Mouse (Mus musculus): ENCODE measurements around the gene Plppr3. TPM values are rescaled to one million over a fixed set of nuclear protein-coding genes. Genes with fewer than 3 reads are reported as not detected.

Gene Plppr3
- total and polyA plus RNA-seq, 3 experiments: 0.85 to 6.2 TPM; not detected in 1

DNA sequence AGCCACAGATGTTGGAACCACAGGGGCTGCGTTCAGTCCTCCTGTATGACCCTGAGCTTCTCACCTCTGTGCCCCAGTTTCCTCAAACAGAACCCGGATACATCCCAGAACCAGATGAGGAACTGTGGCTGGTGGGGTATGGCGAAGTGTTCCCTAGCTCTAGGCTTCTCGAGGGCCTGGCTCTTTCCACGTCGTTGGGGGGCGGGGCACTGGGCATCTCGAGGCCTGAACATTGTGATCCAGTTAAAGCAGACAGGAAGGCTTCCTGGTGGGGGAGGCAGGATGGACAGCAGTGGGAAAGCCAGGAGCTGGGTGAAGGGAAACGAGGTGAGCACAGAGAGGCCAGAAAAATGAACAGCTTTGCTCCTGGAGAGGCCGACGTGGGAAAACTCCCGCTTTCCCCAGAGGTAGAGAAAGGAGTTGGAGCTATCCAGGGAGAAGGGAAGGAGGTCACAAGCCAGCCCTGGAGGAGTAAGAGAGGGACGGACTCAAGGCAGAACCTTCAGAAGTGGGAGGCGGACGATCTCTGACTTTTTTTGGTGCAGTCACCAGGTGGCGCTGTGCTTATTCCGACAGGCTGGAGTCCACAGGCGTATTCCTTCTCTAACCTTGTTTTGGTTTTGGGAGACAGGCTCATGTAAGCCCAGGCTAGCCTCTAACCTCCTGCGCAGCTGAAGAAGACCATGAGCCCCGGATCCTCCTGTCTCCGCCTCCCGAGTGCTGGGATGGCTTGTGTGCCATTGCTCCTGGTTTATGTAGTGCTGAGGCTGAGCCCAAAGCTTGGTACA lies 9.1 kb upstream of the Plppr3 start (continued):
- TF ChIP-seq NRF1 (IDR thresholded peaks at IDR 0.05; ENCODE audit: insufficient read depth, low read depth, low read length, poor library complexity, severe bottlenecking) (no peak), CHD1 (IDR thresholded peaks at IDR 0.05; ENCODE audit: low read depth, low read length) (no peak), SMC3 (IDR thresholded peaks at IDR 0.05; ENCODE audit: low read depth, low read length) (peak; percentile 83), UBTF (IDR thresholded peaks at IDR 0.05; ENCODE audit: borderline replicate concordance, insufficient read depth, low read depth, low read length) (no peak), KAT2A (conservative IDR thresholded peaks at IDR 0.05; ENCODE audit: low read depth, low read length) (no peak), NELFE (IDR thresholded peaks at IDR 0.05; ENCODE audit: low read depth, low read length) (0 out of 2 replicates have a peak, but pooled peaks have one; percentile 26), ELF1 (IDR thresholded peaks at IDR 0.05; ENCODE audit: low read depth, low read length) (no peak), ETS1 (IDR thresholded peaks at IDR 0.05; ENCODE audit: low read depth, low read length) (no peak), ZNF384 (IDR thresholded peaks at IDR 0.05; ENCODE audit: low read depth, low read length) (no peak), JUND (IDR thresholded peaks at IDR 0.05; ENCODE audit: low read depth, low read length) (no peak), MYB (IDR thresholded peaks at IDR 0.05; ENCODE audit: low read depth, low read length) (no peak), GATA1 (IDR thresholded peaks at IDR 0.05; ENCODE audit: low read depth, low read length) (no peak), MYC (IDR thresholded peaks at IDR 0.05; ENCODE audit: low read depth, low read length) (0 out of 2 replicates have a peak, but pooled peaks have one; percentile 25), POLR2AphosphoS2 (IDR thresholded peaks at IDR 0.05; ENCODE audit: low read length) (no peak), ZKSCAN1 (IDR thresholded peaks at IDR 0.05; ENCODE audit: low read depth, low read length) (no peak), MAFK (IDR thresholded peaks at IDR 0.05; ENCODE audit: borderline replicate concordance, low read depth, low read length) (no peak), POLR2AphosphoS5 (IDR thresholded peaks at IDR 0.05; ENCODE audit: borderline replicate concordance, low read depth, low read length) (no peak), TBP (IDR thresholded peaks at IDR 0.05; ENCODE audit: low read depth, low read length) (0 out of 2 replicates have a peak, but pooled peaks have one; percentile 28), ZC3H11A (IDR thresholded peaks at IDR 0.05; ENCODE audit: low read depth, low read length) (peak; percentile 23; the same call in 1 of the 2 replicates), ZMIZ1 (IDR thresholded peaks at IDR 0.05; ENCODE audit: low read depth, low read length) (no peak), CHD2 (IDR thresholded peaks at IDR 0.05; ENCODE audit: low read length) (no peak), MAZ (IDR thresholded peaks at IDR 0.05; ENCODE audit: low read depth, low read length) (no peak), RAD21 (IDR thresholded peaks at IDR 0.05; ENCODE audit: low read depth, low read length) (peak; percentile 52)

DNA sequence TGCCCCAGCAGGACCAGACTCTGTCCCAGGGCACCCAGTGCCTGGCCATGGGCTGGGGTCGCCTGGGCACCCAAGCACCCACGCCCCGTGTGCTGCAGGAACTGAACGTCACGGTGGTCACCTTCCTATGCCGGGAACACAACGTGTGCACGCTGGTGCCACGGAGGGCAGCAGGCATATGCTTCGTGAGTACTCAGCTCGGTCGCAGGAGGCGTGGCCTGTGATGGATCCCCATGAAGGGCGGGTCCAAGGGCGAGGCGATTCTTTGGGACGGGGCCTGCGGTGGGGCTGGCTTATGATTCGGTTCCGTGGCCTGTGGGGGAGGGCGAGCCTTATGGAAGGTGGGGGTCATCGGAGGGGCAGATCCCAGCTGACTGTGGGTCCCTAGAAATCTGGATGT lies 7.5 kb upstream of the Plppr3 start:
- peak; percentile 76 for DNase-seq (ENCODE audit: low read depth, low spot score)
- H3K4me3 ChIP-seq (ENCODE audit: control insufficient read depth in 1 of 2, insufficient read depth in 1 of 2, low read depth in 2 of 2, low read length in 2 of 2): peak overlapping the region; percentile 63 to 85
- H3K4me1 ChIP-seq (ENCODE audit: control insufficient read depth in 1 of 2, insufficient read depth in 2 of 2, low read length in 2 of 2): peaks cover 8 to 39% of the 10 kb centered on the region in 2 experiments; a peak in 3 of 4 replicates
- H3K79me2 ChIP-seq (ENCODE audit: control insufficient read depth, insufficient read depth, low read length, poor library complexity): no peaks in the 10 kb centered on the region
- no peaks in the 10 kb centered on the region for H3K27me3 ChIP-seq (ENCODE audit: control insufficient read depth in 1 of 2, insufficient read depth in 2 of 2, low read length in 2 of 2)
- peak overlapping the region; percentile 51 for H3K9ac ChIP-seq (ENCODE audit: control insufficient read depth, low read depth, low read length, poor library complexity, severe bottlenecking)
- peaks cover 0 to 11% of the 10 kb centered on the region in 2 experiments; a peak in 2 of 4 replicates for H3K36me3 ChIP-seq (ENCODE audit: control insufficient read depth in 1 of 2, insufficient read depth in 2 of 2, low read length in 2 of 2)
- H3K9me3 ChIP-seq (replicated peaks; ENCODE audit: insufficient read depth, low read length): no peaks in the 10 kb centered on the region
- peak in 1 of 2 experiments; percentile 45; a peak in 1 of 4 replicates for TF ChIP-seq POLR2A (IDR thresholded peaks at IDR 0.05; ENCODE audit: control insufficient read depth in 1 of 2, insufficient read depth in 1 of 2, low read depth in 1 of 2, low read length in 2 of 2, poor library complexity in 1 of 2)
- TF ChIP-seq RAD21 (IDR thresholded peaks at IDR 0.05; ENCODE audit: low read depth, low read length): no peak
- peak; percentile 66 for TF ChIP-seq MXI1 (IDR thresholded peaks at IDR 0.05; ENCODE audit: low read depth, low read length)
- 0 out of 2 replicates have a peak, but pooled peaks have one; percentile 20 for TF ChIP-seq MAX (IDR thresholded peaks at IDR 0.05; ENCODE audit: low read length)
- no peak for TF ChIP-seq CHD2 (IDR thresholded peaks at IDR 0.05; ENCODE audit: low read length)
- H3K27ac ChIP-seq (ENCODE audit: control insufficient read depth, low read depth, low read length): 0 out of 2 replicates have a peak overlapping the region, but pooled peaks have one; percentile 7

All from MEL (cell line).